Mouse (Mus musculus) thymus, adult 2 months (tissue): ENCODE measurements around the gene Il1b.

Experiments
- CTCF ChIP-seq: fragments of 200-500 bp; IDR thresholded peaks from 2 replicates; pipeline ENCODE4 v1.5.1; 2012; ENCODE audit warnings: mild to moderate bottlenecking, control low read depth, low read length, moderate library complexity, borderline replicate concordance; ENCODE audit not compliant: control insufficient read depth, poor library complexity, insufficient read depth; ENCODE audit errors: extremely low read depth
- POLR2A ChIP-seq: fragments of 200-500 bp; IDR thresholded peaks from 2 replicates; pipeline ENCODE4 v1.6.1; 2012; ENCODE audit warnings: mild to moderate bottlenecking, low read length, control low read depth, moderate library complexity; ENCODE audit not compliant: control insufficient read depth, poor library complexity, insufficient read depth; ENCODE audit errors: extremely low read depth

DNA sequence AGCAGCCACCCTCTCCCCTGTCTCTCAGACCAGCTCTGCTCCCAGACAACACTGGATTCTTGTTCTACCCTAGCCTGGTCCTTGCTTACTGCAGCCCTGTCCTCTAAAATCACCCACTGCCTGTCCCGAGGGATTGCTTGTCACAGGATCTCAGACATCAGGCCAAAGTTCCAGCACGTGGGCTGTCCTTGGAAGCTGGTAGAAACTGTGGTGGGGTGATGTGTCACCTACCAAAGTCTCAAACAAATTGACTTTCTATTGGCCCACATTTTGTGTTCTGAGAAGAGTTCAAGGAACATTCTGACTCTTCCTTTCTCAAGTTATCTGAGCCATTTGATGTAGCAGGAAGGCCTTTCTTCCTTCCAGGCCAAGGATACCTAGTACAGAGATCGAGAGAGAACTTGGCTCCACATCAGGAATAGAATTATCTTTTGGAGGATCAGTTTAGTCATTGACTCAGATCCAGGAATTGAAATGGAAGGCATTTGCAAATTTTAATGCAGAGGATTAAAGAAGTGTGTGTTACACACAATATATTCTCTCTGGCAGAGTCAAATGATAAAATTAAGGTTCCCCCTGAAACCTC is 9.9 kb downstream of the Il1b start:
- TF ChIP-seq CTCF (no peak), POLR2A (no peak)
